Mouse (Mus musculus) ES-Bruce4 (cell line): ENCODE results near the gene Ipo9. TPM values are rescaled to one million over a fixed set of nuclear protein-coding genes. Genes with fewer than 3 reads are reported as not detected.

Source experiments
- H3K27ac ChIP-seq: 2 replicates; pipeline ENCODE4 v1.5.1; 2012; ENCODE audit warnings: low read length, inconsistent platforms; ENCODE audit not compliant: insufficient read depth
- H3K27me3 ChIP-seq: 2 replicates; pipeline ENCODE4 v1.6.1; 2012; ENCODE audit warnings: mild to moderate bottlenecking, low read length, inconsistent platforms; ENCODE audit not compliant: control insufficient read depth, poor library complexity, insufficient read depth, severe bottlenecking
- H3K36me3 ChIP-seq: 2 replicates; pipeline ENCODE4 v1.6.1; 2012; ENCODE audit warnings: inconsistent platforms, mild to moderate bottlenecking, low read length, moderate library complexity; ENCODE audit not compliant: control insufficient read depth, poor library complexity, insufficient read depth, severe bottlenecking
- H3K4me1 ChIP-seq: one replicate; pipeline ENCODE4 v1.8.1; 2011; ENCODE audit warnings: low read length; ENCODE audit not compliant: control insufficient read depth, insufficient read depth
- H3K4me3 ChIP-seq: 2 replicates; pipeline ENCODE4 v1.5.1; 2011; ENCODE audit warnings: low read depth, mild to moderate bottlenecking, low read length
- H3K9ac ChIP-seq: 2 replicates; pipeline ENCODE4 v1.6.1; 2012; ENCODE audit warnings: low read depth, mild to moderate bottlenecking, inconsistent platforms; ENCODE audit not compliant: poor library complexity, severe bottlenecking
- H3K9me3 ChIP-seq: replicated peaks from 2 replicates; pipeline ENCODE4 v1.6.1; 2012; ENCODE audit warnings: mild to moderate bottlenecking, low read length, inconsistent platforms; ENCODE audit not compliant: control insufficient read depth, poor library complexity, insufficient read depth, severe bottlenecking
- CTCF ChIP-seq: IDR thresholded peaks from one replicate; pipeline ENCODE4 v1.8.1; 2011; ENCODE audit warnings: low read depth, low read length
- EP300 ChIP-seq: IDR thresholded peaks from 2 replicates; pipeline ENCODE4 v1.6.1; 2011; ENCODE audit warnings: low read depth, low read length; ENCODE audit not compliant: insufficient read depth
- POLR2A ChIP-seq: IDR thresholded peaks from one replicate; pipeline ENCODE4 v1.8.1; 2011; ENCODE audit warnings: low read length; ENCODE audit not compliant: insufficient read depth
- polyA plus RNA-seq: library from polyadenylated mRNA; stranded (reverse); fragments of >200 nt; gene quantifications from 2 replicates; pipeline ENCODE4 v1.2.4, GENCODE M21; 2011; ENCODE audit warnings: low read depth; ENCODE audit not compliant: missing spikeins, insufficient read depth, insufficient read length

Ipo9 gene
- polyA plus RNA-seq, 1 experiment: 123 TPM

DNA sequence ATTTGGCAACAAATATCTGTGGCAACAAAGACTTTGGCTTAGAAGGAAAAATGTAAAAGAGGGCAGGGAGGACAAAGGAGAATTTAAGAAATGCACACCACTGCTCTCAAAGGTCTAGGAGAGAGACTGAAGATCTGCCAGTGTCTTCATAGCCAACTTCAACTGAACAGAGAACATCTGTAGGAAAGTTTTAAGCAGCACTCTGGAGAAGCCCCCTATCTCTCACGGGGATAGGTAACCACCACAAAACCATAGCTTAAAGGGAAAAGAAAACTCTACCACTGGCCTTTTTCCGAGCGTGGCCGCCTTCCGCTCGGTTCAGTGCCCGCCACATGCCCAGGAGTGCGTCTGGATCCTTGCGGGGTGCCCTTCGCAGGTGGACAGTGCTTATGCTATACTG lies 3.7 kb downstream of the Ipo9 start:
- peaks cover 2% of the 10 kb centered on the region for H3K4me1 ChIP-seq
- no peak overlapping the region for H3K9ac ChIP-seq
- TF ChIP-seq CTCF (no peak), EP300 (no peak), POLR2A (no peak)
- H3K27me3 ChIP-seq: no peaks in the 10 kb centered on the region
- no peak overlapping the region for H3K27ac ChIP-seq
- H3K36me3 ChIP-seq: peaks cover 14% of the 10 kb centered on the region
- no peak overlapping the region for H3K4me3 ChIP-seq
- H3K9me3 ChIP-seq: no peaks in the 10 kb centered on the region

- peaks cover 32% of the 10 kb centered on the region for H3K36me3 ChIP-seq
- H3K27me3 ChIP-seq: no peaks in the 10 kb centered on the region
- no peak overlapping the region for H3K4me3 ChIP-seq
- no peak overlapping the region for H3K27ac ChIP-seq
- H3K9me3 ChIP-seq: no peaks in the 10 kb centered on the region
- H3K4me1 ChIP-seq: peaks cover 2% of the 10 kb centered on the region
- TF ChIP-seq POLR2A (no peak), CTCF (no peak), EP300 (no peak)
- H3K9ac ChIP-seq: no peak overlapping the region
Measured at GRCm38 (mm10) chr1:135422772-135423171, 7.5 kb downstream of the Ipo9 start.

GRCm38 (mm10) chr1:135413996-135414395 lies 16.3 kb downstream of the Ipo9 start:
- no peak for TF ChIP-seq CTCF
- TF ChIP-seq POLR2A: no peak
- no peak for TF ChIP-seq EP300
- Histone ChIP-seq H3K36me3 (peaks cover 53% of the 10 kb centered on the region), H3K9ac (no peak overlapping the region)

GRCm38 (mm10) chr1:135412130-135412529 lies 18.2 kb downstream of the Ipo9 start:
- Histone ChIP-seq H3K9me3 (no peaks in the 10 kb centered on the region), H3K36me3 (peaks cover 59% of the 10 kb centered on the region), H3K4me1 (no peaks in the 10 kb centered on the region), H3K9ac (no peak overlapping the region), H3K27ac (no peak overlapping the region), H3K27me3 (no peaks in the 10 kb centered on the region), H3K4me3 (no peak overlapping the region)
- TF ChIP-seq EP300 (no peak), POLR2A (no peak), CTCF (no peak)

More at GRCm38 (mm10) chr1:135413996-135414395, 16.3 kb downstream of the Ipo9 start:
- Histone ChIP-seq H3K4me1 (no peaks in the 10 kb centered on the region), H3K4me3 (no peak overlapping the region), H3K9me3 (no peaks in the 10 kb centered on the region), H3K27ac (no peak overlapping the region), H3K27me3 (no peaks in the 10 kb centered on the region)

DNA sequence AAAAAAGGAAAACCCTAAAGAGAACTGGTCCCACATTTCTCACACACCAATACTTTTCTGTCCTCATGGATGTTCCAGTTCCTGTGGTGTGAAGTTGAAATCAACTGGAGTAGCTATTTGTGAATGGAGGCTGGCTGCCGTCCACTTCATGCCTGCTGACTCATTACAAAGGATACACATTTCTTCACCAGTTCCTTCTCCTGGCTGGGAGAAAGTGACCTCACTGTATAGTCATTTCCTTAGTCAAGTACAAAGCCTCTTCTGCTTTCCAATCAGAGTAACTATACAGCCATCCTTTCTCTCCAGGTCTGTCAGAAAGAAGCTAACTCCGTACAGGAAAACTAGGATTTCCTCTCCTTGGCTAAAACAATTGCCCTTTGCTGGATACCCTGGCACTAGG lies 19.3 kb downstream of the Ipo9 start:
- peaks cover 59% of the 10 kb centered on the region for H3K36me3 ChIP-seq
- TF ChIP-seq EP300 (no peak), CTCF (no peak), POLR2A (no peak)

GRCm38 (mm10) chr1:135408973-135409372 lies 21.3 kb downstream of the Ipo9 start:
- no peak overlapping the region for H3K27ac ChIP-seq
- H3K36me3 ChIP-seq: peaks cover 71% of the 10 kb centered on the region
- H3K9me3 ChIP-seq: no peaks in the 10 kb centered on the region
- no peak overlapping the region for H3K9ac ChIP-seq
- H3K4me3 ChIP-seq: no peak overlapping the region
- TF ChIP-seq CTCF (no peak), EP300 (no peak)
- H3K27me3 ChIP-seq: no peaks in the 10 kb centered on the region
- no peaks in the 10 kb centered on the region for H3K4me1 ChIP-seq

More for the DNA sequence above, 19.3 kb downstream of the Ipo9 start:
- no peak overlapping the region for H3K4me3 ChIP-seq
- no peak overlapping the region for H3K27ac ChIP-seq
- no peaks in the 10 kb centered on the region for H3K27me3 ChIP-seq
- H3K4me1 ChIP-seq: no peaks in the 10 kb centered on the region
- no peaks in the 10 kb centered on the region for H3K9me3 ChIP-seq
- no peak overlapping the region for H3K9ac ChIP-seq
